ENCODE assay signal across 12 mouse cellular contexts in genomic region chrX:141363331-141363730, GRCm38 (mm10).
DNase-seq lines count a peak whose midpoint lies in the region; TF ChIP-seq lines count a peak whose summit lies in the region.
"Had no signal": no experiment of that assay in that cellular context is flagged by ENCODE, and none has a peak within 500 bp of the region (broad histone marks: within the 10 kb centered on the region; RNA-seq: fewer than 3 reads in every experiment).

No protein-coding gene starts in this region.

- H3K27me3 ChIP-seq in myocyte (ENCODE audit: control insufficient read depth, insufficient read depth, insufficient read length): no peaks in the 10 kb centered on the region
- H3K27me3 ChIP-seq in embryonic facial prominence, embryonic 10.5 days (replicated peaks; ENCODE audit: low read depth, poor library complexity, severe bottlenecking): peaks cover 75% of the 10 kb centered on the region
- H3K27me3 ChIP-seq: lung, embryonic 15.5 days; stomach, embryonic 15.5 days had no signal

- no peak overlapping the region for H3K4me2 ChIP-seq in myocyte (ENCODE audit: low read depth)
- H3K4me2 ChIP-seq: lung, embryonic 15.5 days; stomach, embryonic 15.5 days had no signal

- no peaks in the 10 kb centered on the region for H3K79me2 ChIP-seq in myocyte (ENCODE audit: control insufficient read depth, insufficient read depth)

- no peak overlapping the region for H3K4me3 ChIP-seq in myocyte
- H3K4me3 ChIP-seq in embryonic facial prominence, embryonic 10.5 days: no peak overlapping the region
- H3K4me3 ChIP-seq: forebrain, embryonic 10.5 days; lung, embryonic 15.5 days; stomach, embryonic 15.5 days had no signal

- no peak for TF ChIP-seq POLR2A in myocyte (IDR thresholded peaks at IDR 0.05; ENCODE audit: insufficient read length, low read depth)

- peak; percentile 2 to 3 for DNase-seq in kidney, postnatal 36 days
- DNase-seq in kidney, postnatal 14 days: no peak
- peak; percentile 13 for DNase-seq in adrenal gland, postnatal 10 days
- peak; percentile 34 to 51 for DNase-seq in heart, adult 9 months (ENCODE audit: low spot score in 2 of 2)
- no peak for DNase-seq in embryonic facial prominence, embryonic 10.5 days (ENCODE audit: low spot score)
- DNase-seq in ovary, postnatal 36 days (ENCODE audit: low spot score): no peak
- DNase-seq: embryo, embryonic 11 days; kidney, adult 9 months had no signal

- H3K9me3 ChIP-seq in embryonic facial prominence, embryonic 10.5 days: no peaks in the 10 kb centered on the region
- H3K9me3 ChIP-seq: forebrain, embryonic 10.5 days; lung, embryonic 15.5 days; stomach, embryonic 15.5 days had no signal

- H3K4me1 ChIP-seq in embryonic facial prominence, embryonic 10.5 days: no peaks in the 10 kb centered on the region
- H3K4me1 ChIP-seq: forebrain, embryonic 10.5 days; lung, embryonic 15.5 days; stomach, embryonic 15.5 days had no signal

- no peak overlapping the region for H3ac ChIP-seq in myocyte (ENCODE audit: control insufficient read depth, insufficient read length)

- H3K27ac ChIP-seq in embryonic facial prominence, embryonic 10.5 days (replicated peaks): no peak overlapping the region
- H3K27ac ChIP-seq: forebrain, embryonic 10.5 days; lung, embryonic 15.5 days; stomach, embryonic 15.5 days had no signal

- no peaks in the 10 kb centered on the region for H3K36me3 ChIP-seq in myocyte (ENCODE audit: control insufficient read depth, insufficient read depth)
- H3K36me3 ChIP-seq in embryonic facial prominence, embryonic 10.5 days (replicated peaks): no peaks in the 10 kb centered on the region
- H3K36me3 ChIP-seq: forebrain, embryonic 10.5 days; lung, embryonic 15.5 days; stomach, embryonic 15.5 days had no signal

TF ChIP-seq in myocyte, 11 proteins besides CTCF, POLR2A, EP300 and RAD21:
- TF ChIP-seq REST (IDR thresholded peaks at IDR 0.05; ENCODE audit: insufficient read depth, insufficient read length) (peak; percentile 42), E2F4 (IDR thresholded peaks at IDR 0.05; ENCODE audit: insufficient read depth) (no peak)

Comparison
In these comparisons a context has a peak if more than half of its experiments do, and no peak if none do; other contexts are left out.
1. DNase-seq: peak in kidney, postnatal 36 days (2 of 2), adrenal gland, postnatal 10 days (single experiment) and heart, adult 9 months (2 of 2); none in kidney, postnatal 14 days (single experiment), embryonic facial prominence, embryonic 10.5 days (single experiment) and ovary, postnatal 36 days (single experiment).